Mouse (Mus musculus): Measurements from ENCODE around the gene Tln1.

GRCm38 (mm10) chr4:43489611-43490010 lies 72.9 kb downstream of the Tln1 start:
- TF ChIP-seq TAL1 (IDR thresholded peaks at IDR 0.05; ENCODE audit: low read length) (no peak), MAFK (IDR thresholded peaks at IDR 0.05; ENCODE audit: borderline replicate concordance, low read depth, low read length) (no peak), CTCF (IDR thresholded peaks at IDR 0.05 in 2 of 3, conservative IDR thresholded peaks at IDR 0.05 in 1 of 3; ENCODE audit: control insufficient read depth in 1 of 3, insufficient read depth in 1 of 3, low read depth in 2 of 3, low read length in 3 of 3, poor library complexity in 1 of 3, severe bottlenecking in 1 of 3) (no peak), KAT2A (conservative IDR thresholded peaks at IDR 0.05; ENCODE audit: low read depth, low read length) (no peak), POLR2A (IDR thresholded peaks at IDR 0.05; ENCODE audit: control insufficient read depth in 1 of 2, insufficient read depth in 1 of 2, low read depth in 1 of 2, low read length in 2 of 2, poor library complexity in 1 of 2) (no peak), HCFC1 (IDR thresholded peaks at IDR 0.05; ENCODE audit: low read depth, low read length) (no peak), JUND (IDR thresholded peaks at IDR 0.05; ENCODE audit: low read depth, low read length) (no peak), RAD21 (IDR thresholded peaks at IDR 0.05; ENCODE audit: low read depth, low read length) (no peak), ZMIZ1 (IDR thresholded peaks at IDR 0.05; ENCODE audit: low read depth, low read length) (no peak), MAZ (IDR thresholded peaks at IDR 0.05; ENCODE audit: low read depth, low read length) (no peak)

Measured in MEL (cell line).